Mouse (Mus musculus) kidney, postnatal 0 days (tissue): ENCODE measurements around the gene Tnfrsf1b. TPM values are rescaled to one million over a fixed set of nuclear protein-coding genes. Genes with fewer than 3 reads are reported as not detected.

Experiments
- ATAC-seq: fragments of 200-750 bp; cut with Nextera tagmentation; replicated peaks from 2 replicates; pipeline ENCODE4 v1.8.0; 2017; ENCODE audit warnings: low read depth, moderate number of reproducible peaks, moderate TSS enrichment, moderate library complexity; ENCODE audit not compliant: low FRiP score
- DNase-seq: peaks from one replicate; pipeline ENCODE4 v3.0.0-alpha.2; 2016; ENCODE audit warnings: low spot score
- H3K27ac ChIP-seq: fragments of 300-500 bp; sonication (generic); 2 replicates; pipeline ENCODE4 v1.5.1; 2014; ENCODE audit warnings: mild to moderate bottlenecking
- H3K27me3 ChIP-seq: fragments of 300-500 bp; sonication (generic); 2 replicates; pipeline ENCODE4 v1.6.1; 2014; ENCODE audit warnings: low read length, mixed read lengths; ENCODE audit not compliant: insufficient read depth
- H3K36me3 ChIP-seq: fragments of 300-500 bp; sonication (generic); 2 replicates; pipeline ENCODE4 v1.6.1; 2014; ENCODE audit warnings: low read length, mixed read lengths; ENCODE audit not compliant: insufficient read depth
- H3K4me1 ChIP-seq: fragments of 300-500 bp; sonication (generic); replicated peaks from 2 replicates; pipeline ENCODE4 v1.6.1; 2014; ENCODE audit warnings: antibody characterized with exemption, low read length, mixed read lengths; ENCODE audit not compliant: insufficient read depth
- H3K4me2 ChIP-seq: fragments of 300-500 bp; sonication (generic); 2 replicates; pipeline ENCODE4 v1.6.1; 2014; ENCODE audit warnings: mild to moderate bottlenecking, low read length, moderate library complexity, mixed read lengths
- H3K4me3 ChIP-seq: fragments of 300-500 bp; sonication (generic); replicated peaks from 2 replicates; pipeline ENCODE4 v1.5.1; 2014; ENCODE audit warnings: low read depth, low read length
- H3K9ac ChIP-seq: fragments of 300-500 bp; sonication (generic); 2 replicates; pipeline ENCODE4 v1.6.1; 2014; ENCODE audit warnings: low read depth, low read length
- H3K9me3 ChIP-seq: fragments of 300-500 bp; sonication (generic); replicated peaks from 2 replicates; pipeline ENCODE4 v1.6.1; 2016; ENCODE audit warnings: low read length, inconsistent platforms, mixed read lengths
- CTCF ChIP-seq: IDR thresholded peaks from 2 replicates; pipeline ENCODE4 v1.5.1; 2016; ENCODE audit warnings: antibody characterized with exemption, low read depth, mild to moderate bottlenecking, moderate library complexity
- WGBS: fragments of 180-500 bp; shearing (Covaris S2); extraction: QIAGEN DNeasy Blood & Tissue Kit; methylation state at CpG from one replicate; pipeline ENCODE4 v1.1.7; 2014; 5-methylcytosine and 5-hydroxymethylcytosine counted together
- polyA plus RNA-seq: library from polyadenylated mRNA; unstranded; fragments of >200 nt; fragmentation: Nextera tagmentation; extraction: Ambion mirVana; gene quantifications from 2 replicates; pipeline ENCODE4 v1.2.1, GENCODE M21; 2015

Tnfrsf1b gene
- polyA plus RNA-seq, 1 experiment from 2014 or later, result 2.5 TPM

DNA sequence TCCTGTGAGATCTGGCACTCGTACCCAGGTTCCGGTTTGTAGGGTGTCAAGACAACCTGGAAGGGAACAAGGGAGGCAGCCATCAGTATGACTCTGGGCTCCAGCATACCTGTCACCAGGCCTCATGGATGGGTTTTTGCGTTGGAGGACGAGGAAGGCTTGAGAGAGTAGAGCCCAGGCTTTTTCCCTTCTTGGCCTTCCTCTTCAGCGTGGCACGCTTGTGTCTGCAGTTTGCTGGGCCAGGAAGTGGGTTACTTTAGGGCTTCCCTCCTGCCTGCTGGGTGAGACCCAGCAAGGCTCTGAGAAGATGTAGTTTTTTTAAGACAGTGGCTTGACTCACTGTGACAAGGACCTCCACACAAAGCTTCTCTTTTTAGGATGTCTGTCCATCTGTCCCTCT is 17.6 kb downstream of the Tnfrsf1b start:
- Histone ChIP-seq H3K9ac (no peak overlapping the region), H3K27ac (no peak overlapping the region), H3K9me3 (no peaks in the 10 kb centered on the region), H3K4me2 (no peak overlapping the region), H3K4me1 (no peaks in the 10 kb centered on the region), H3K27me3 (no peaks in the 10 kb centered on the region), H3K4me3 (no peak overlapping the region), H3K36me3 (no peaks in the 10 kb centered on the region)
- DNase-seq (no peak), ATAC-seq (no peak)
- no peak for TF ChIP-seq CTCF
- 93% methylated on average over 6 of the region's 6 CpGs for WGBS

DNA sequence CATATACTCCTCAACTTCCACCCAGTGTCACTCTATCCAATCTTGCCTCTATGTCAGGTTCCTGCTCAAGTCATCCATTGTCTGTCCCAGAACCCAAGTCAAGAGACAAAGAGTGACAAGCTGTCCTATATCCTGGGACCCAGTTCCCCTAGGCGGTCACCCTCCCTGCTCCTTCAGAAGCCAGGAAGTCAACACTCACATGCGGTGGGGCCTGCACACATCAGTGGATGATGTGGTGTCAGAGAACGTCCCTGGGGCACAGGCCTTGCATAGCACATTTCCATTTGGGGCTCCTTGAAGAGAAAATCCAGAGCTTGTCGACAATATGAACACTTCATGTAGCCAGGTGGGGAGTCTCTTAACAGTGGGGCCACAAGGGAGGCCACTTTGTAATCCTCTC is 22.1 kb downstream of the Tnfrsf1b start:
- H3K27ac ChIP-seq, result no peak overlapping the region
- H3K4me1 ChIP-seq, result no peaks in the 10 kb centered on the region
- H3K4me2 ChIP-seq, result no peak overlapping the region
- no peaks in the 10 kb centered on the region for H3K36me3 ChIP-seq
- 86% methylated on average over 4 of the region's 4 CpGs for WGBS
- no peak overlapping the region for H3K9ac ChIP-seq
- no peak overlapping the region for H3K4me3 ChIP-seq
- no peaks in the 10 kb centered on the region for H3K9me3 ChIP-seq
- DNase-seq, result no peak
- no peak for TF ChIP-seq CTCF
- no peaks in the 10 kb centered on the region for H3K27me3 ChIP-seq
- ATAC-seq, result no peak

DNA sequence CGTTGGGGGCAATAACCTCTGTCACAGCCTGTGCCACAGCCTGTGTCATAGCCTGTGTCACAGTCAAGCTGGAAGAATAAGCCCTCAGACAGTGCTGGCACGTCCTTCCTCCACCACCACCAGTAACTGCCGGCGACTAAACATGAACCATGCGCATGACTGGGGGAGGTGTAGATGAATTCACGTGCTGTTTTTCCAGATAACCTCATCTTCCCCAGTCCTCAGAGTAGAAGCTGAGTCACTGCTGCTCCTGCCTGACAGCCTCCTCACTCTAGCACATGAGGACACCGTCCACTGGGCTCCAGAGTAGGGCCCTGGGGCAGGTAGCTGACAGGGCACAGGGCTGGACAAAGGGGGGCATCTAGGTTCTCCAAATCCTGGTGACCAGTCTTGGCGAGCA is 24.6 kb downstream of the Tnfrsf1b start:
- no peak for ATAC-seq
- Histone ChIP-seq H3K9ac (no peak overlapping the region), H3K4me3 (no peak overlapping the region), H3K36me3 (no peaks in the 10 kb centered on the region), H3K4me2 (no peak overlapping the region), H3K9me3 (no peaks in the 10 kb centered on the region), H3K4me1 (no peaks in the 10 kb centered on the region), H3K27ac (no peak overlapping the region), H3K27me3 (no peaks in the 10 kb centered on the region)
- TF ChIP-seq CTCF, result no peak
- WGBS, result 65% methylated on average over 8 of the region's 8 CpGs
- DNase-seq, result no peak

DNA sequence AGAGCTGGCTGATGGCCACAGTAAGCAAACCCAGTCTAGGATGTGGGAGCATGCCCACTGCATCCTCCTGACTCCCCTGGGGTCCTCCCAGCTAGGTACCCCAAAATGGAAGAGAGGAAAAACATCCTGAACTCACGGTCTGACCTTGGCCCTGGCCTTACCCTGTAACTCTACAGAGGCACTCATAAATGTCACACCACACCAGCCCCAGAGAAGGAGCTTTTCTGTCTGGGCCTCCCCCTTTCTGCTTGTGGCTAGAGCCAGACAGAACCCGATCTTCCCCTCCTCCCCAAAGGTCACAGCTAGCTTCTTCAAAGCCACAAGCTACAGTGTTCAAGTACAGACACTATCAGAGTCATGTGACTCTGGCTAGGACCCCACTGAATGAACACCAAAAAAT is 25.3 kb downstream of the Tnfrsf1b start:
- DNase-seq (no peak), ATAC-seq (0 out of 2 replicates have a peak, but pooled peaks have one; percentile 30)
- Histone ChIP-seq H3K27ac (no peak overlapping the region), H3K9ac (no peak overlapping the region), H3K27me3 (no peaks in the 10 kb centered on the region), H3K4me1 (no peaks in the 10 kb centered on the region), H3K4me2 (no peak overlapping the region), H3K9me3 (no peaks in the 10 kb centered on the region), H3K36me3 (no peaks in the 10 kb centered on the region), H3K4me3 (no peak overlapping the region)
- 20% methylated on average over 2 of the region's 2 CpGs for WGBS
- no peak for TF ChIP-seq CTCF

DNA sequence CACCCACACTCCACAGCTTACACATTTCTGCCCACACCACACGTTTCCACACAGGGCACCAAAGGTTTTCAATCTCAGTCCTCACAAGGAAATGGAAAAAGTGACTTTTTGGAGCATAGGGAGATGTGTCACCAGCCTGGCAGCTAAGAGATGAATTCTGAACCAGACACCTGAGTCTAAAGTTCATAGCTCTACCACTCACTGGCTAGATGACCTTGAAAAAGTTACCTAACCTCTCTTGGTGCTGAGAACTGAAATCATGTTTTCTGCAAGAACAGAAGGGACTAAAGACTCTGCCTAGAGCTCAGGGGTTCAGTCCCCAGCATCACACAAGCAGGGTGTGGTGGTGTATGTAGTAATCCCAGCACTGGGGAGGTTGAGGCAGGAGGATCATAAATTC is 26.7 kb downstream of the Tnfrsf1b start:
- H3K4me2 ChIP-seq, result no peak overlapping the region
- WGBS, result 82% methylated on average over 1 of the region's 1 CpGs
- no peaks in the 10 kb centered on the region for H3K27me3 ChIP-seq
- H3K4me3 ChIP-seq, result no peak overlapping the region
- TF ChIP-seq CTCF, result no peak
- no peak overlapping the region for H3K9ac ChIP-seq
- ATAC-seq (no peak), DNase-seq (no peak)
- no peak overlapping the region for H3K27ac ChIP-seq
- H3K36me3 ChIP-seq, result no peaks in the 10 kb centered on the region
- H3K9me3 ChIP-seq, result no peaks in the 10 kb centered on the region
- no peaks in the 10 kb centered on the region for H3K4me1 ChIP-seq

DNA sequence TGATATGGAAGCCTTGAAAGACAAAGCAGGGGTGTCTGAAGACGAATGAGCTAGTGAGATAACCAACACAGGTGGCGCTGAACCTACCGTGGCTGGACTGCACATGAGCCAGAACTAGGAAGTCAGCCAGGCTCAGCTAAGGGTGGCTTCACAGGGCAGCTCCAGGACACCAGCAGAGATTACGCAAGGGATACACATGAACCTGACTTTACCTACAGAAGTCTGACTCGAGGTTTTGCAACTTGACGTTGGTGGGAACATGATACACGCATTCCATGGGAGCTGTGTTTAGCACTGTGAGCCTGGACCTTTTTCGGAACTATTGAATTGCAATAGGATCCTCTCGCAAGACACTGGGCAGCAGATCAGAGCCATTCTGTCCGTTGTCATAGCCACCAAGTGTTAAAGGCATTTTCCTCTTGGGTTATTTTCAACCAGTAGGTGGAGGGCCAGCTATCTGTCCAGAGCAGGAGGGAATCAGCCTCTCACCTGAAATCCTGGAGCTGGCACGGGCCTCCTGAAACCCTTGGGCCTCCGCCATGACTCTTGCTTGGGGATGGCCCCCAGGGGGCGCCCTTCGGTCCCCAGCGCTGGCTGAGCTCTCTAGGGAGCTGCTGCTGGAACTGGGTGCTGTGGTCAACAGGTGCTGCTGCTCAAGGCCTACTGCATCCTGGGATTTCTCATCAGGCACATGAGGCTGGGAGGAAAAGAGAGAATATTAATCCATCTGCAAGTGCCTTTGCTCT is 27.3 kb downstream of the Tnfrsf1b start:
- H3K4me1 ChIP-seq, result no peaks in the 10 kb centered on the region
- TF ChIP-seq CTCF, result peak; percentile 62
- ATAC-seq (0 out of 2 replicates have a peak, but pooled peaks have one; percentile 31), DNase-seq (no peak)
- H3K9me3 ChIP-seq, result no peaks in the 10 kb centered on the region
- 63% methylated on average over 15 of the region's 15 CpGs for WGBS
- no peaks in the 10 kb centered on the region for H3K27me3 ChIP-seq
- no peak overlapping the region for H3K27ac ChIP-seq
- no peaks in the 10 kb centered on the region for H3K36me3 ChIP-seq
- H3K4me2 ChIP-seq, result no peak overlapping the region
- no peak overlapping the region for H3K4me3 ChIP-seq
- H3K9ac ChIP-seq, result no peak overlapping the region

DNA sequence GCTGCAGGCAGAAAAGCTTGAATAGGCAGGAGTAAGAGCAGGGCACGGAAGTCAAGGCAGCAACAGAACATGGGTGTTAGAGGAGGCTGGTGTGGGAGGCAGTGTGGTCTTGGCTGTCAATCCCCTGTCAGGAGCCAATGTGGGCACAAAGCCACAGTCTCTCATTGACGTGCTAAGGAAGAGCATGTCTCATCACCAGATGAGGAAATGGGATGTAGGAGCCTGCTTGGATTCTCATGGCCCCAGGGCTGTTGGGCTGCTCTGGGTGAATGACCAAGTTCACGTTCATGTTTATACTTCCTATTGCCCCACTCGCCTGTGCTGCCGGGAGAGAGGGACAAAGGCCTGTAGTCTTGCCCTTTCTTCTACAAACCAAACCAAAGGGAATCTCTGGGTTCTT is 28.8 kb downstream of the Tnfrsf1b start:
- H3K4me2 ChIP-seq, result no peak overlapping the region
- no peak for TF ChIP-seq CTCF
- DNase-seq (no peak), ATAC-seq (no peak)
- no peak overlapping the region for H3K9ac ChIP-seq
- H3K27me3 ChIP-seq, result no peaks in the 10 kb centered on the region
- no peak overlapping the region for H3K4me3 ChIP-seq
- no peak overlapping the region for H3K27ac ChIP-seq
- 61% methylated on average over 5 of the region's 5 CpGs for WGBS
- no peaks in the 10 kb centered on the region for H3K9me3 ChIP-seq
- H3K4me1 ChIP-seq, result no peaks in the 10 kb centered on the region
- no peaks in the 10 kb centered on the region for H3K36me3 ChIP-seq
